Mouse (Mus musculus) embryonic facial prominence, embryonic 10.5 days (tissue): ENCODE measurements around the gene Cmklr1. TPM values are rescaled to one million over a fixed set of nuclear protein-coding genes. Genes with fewer than 3 reads are reported as not detected.
"Not testable (repeated sequence)": the region's sequence is repeated elsewhere in the genome, so short reads cannot be mapped to it uniquely, and the experiment has no call there.

Source experiments
- DNase-seq: peaks from one replicate; pipeline ENCODE4 v3.0.0-alpha.2; 2017; ENCODE audit warnings: low spot score
- H3K27ac ChIP-seq: fragments of 300-500 bp; sonication (generic); replicated peaks from 2 replicates; pipeline ENCODE4 v1.5.1; 2016; ENCODE audit warnings: mild to moderate bottlenecking
- H3K27me3 ChIP-seq: fragments of 300-500 bp; sonication (generic); replicated peaks from 2 replicates; pipeline ENCODE4 v1.6.1; 2016; ENCODE audit warnings: low read depth, mild to moderate bottlenecking; ENCODE audit not compliant: poor library complexity, severe bottlenecking
- H3K36me3 ChIP-seq: fragments of 300-500 bp; sonication (generic); replicated peaks from 2 replicates; pipeline ENCODE4 v1.6.1; 2016; ENCODE audit warnings: mild to moderate bottlenecking, moderate library complexity
- H3K4me1 ChIP-seq: fragments of 300-500 bp; sonication (generic); 2 replicates; pipeline ENCODE4 v1.6.1; 2016
- H3K4me3 ChIP-seq: fragments of 300-500 bp; sonication (generic); 2 replicates; pipeline ENCODE4 v1.5.1; 2016; ENCODE audit warnings: mild to moderate bottlenecking, moderate library complexity
- H3K9me3 ChIP-seq: fragments of 300-500 bp; sonication (generic); 2 replicates; pipeline ENCODE4 v1.6.1; 2016; ENCODE audit warnings: mild to moderate bottlenecking
- WGBS: fragments of 180-500 bp; shearing (Covaris S2); methylation state at CpG from one replicate; pipeline ENCODE4 v1.1.7; 2016; 5-methylcytosine and 5-hydroxymethylcytosine counted together
- polyA plus RNA-seq: library from polyadenylated mRNA; unstranded; fragments of >200 nt; fragmentation: Nextera tagmentation; extraction: Ambion mirVana; gene quantifications from 2 replicates; pipeline ENCODE4 v1.2.1, GENCODE M21; 2016

Cmklr1 gene
- polyA plus RNA-seq, 1 experiment from 2014 or later: 0.69 TPM

DNA sequence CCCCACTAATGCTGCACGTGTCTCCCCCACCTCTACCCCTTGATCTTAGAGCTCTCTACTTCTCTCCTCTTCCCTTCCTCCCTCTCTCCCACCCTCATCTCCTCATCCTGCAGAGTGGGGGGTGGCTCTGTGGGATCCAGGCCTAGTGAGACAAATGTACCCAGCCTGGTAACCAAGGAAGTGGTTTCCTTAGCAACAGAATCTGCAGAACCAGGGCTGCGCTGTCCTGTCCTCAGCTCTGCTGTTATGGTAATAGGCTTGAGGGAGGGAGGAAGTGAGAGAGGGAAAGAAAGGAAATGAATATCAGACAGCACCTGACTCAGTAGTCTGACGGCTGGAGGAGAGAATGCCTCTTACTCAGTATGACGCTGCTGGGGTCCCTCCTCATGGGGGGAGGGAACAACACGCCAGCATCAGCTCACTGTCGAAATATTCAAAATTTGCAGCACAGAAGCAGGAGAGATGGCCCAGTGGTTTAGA is 58.4 kb downstream of the Cmklr1 start:
- WGBS: 17% methylated on average over 6 of the region's 6 CpGs
- H3K4me1 ChIP-seq: peaks cover 59% of the 10 kb centered on the region
- no peaks in the 10 kb centered on the region for H3K36me3 ChIP-seq
- no peaks in the 10 kb centered on the region for H3K27me3 ChIP-seq
- H3K27ac ChIP-seq: peak overlapping the region; percentile 62
- H3K9me3 ChIP-seq: no peaks in the 10 kb centered on the region
- no peak overlapping the region; the same call in 1 of the 2 replicates for H3K4me3 ChIP-seq
- DNase-seq: peak; percentile 34

- peak overlapping the region; percentile 62 for H3K27ac ChIP-seq
- DNase-seq: peak; percentile 36
- peaks cover 65% of the 10 kb centered on the region for H3K4me1 ChIP-seq
- H3K9me3 ChIP-seq: no peaks in the 10 kb centered on the region
- H3K27me3 ChIP-seq: no peaks in the 10 kb centered on the region
- 6% methylated on average over 3 of the region's 3 CpGs for WGBS
- H3K36me3 ChIP-seq: no peaks in the 10 kb centered on the region
- no peak overlapping the region; the same call in 1 of the 2 replicates for H3K4me3 ChIP-seq
Observed at GRCm38 (mm10) chr5:113591166-113591565, 59.1 kb downstream of the Cmklr1 start.

GRCm38 (mm10) chr5:113590010-113590640 is 60.1 kb downstream of the Cmklr1 start:
- Histone ChIP-seq H3K27ac (0 out of 2 replicates have a peak overlapping the region, but pooled peaks have one; percentile 10), H3K4me3 (no peak overlapping the region), H3K36me3 (no peaks in the 10 kb centered on the region), H3K9me3 (no peaks in the 10 kb centered on the region), H3K4me1 (peaks cover 75% of the 10 kb centered on the region), H3K27me3 (no peaks in the 10 kb centered on the region)
- WGBS: 68% methylated on average over 5 of the region's 5 CpGs
- DNase-seq: no peak

GRCm38 (mm10) chr5:113586458-113586849 is 63.8 kb downstream of the Cmklr1 start:
- H3K27me3 ChIP-seq, DNase-seq, H3K4me3 ChIP-seq, H3K36me3 ChIP-seq, H3K9me3 ChIP-seq: not testable (repeated sequence)
- 52% methylated on average over 5 of the region's 5 CpGs for whole genome bisulfite sequencing
- Histone ChIP-seq H3K27ac (peak overlapping the region; percentile 59; the same call in 1 of the 2 replicates), H3K4me1 (peaks cover 71% of the 10 kb centered on the region)

DNA sequence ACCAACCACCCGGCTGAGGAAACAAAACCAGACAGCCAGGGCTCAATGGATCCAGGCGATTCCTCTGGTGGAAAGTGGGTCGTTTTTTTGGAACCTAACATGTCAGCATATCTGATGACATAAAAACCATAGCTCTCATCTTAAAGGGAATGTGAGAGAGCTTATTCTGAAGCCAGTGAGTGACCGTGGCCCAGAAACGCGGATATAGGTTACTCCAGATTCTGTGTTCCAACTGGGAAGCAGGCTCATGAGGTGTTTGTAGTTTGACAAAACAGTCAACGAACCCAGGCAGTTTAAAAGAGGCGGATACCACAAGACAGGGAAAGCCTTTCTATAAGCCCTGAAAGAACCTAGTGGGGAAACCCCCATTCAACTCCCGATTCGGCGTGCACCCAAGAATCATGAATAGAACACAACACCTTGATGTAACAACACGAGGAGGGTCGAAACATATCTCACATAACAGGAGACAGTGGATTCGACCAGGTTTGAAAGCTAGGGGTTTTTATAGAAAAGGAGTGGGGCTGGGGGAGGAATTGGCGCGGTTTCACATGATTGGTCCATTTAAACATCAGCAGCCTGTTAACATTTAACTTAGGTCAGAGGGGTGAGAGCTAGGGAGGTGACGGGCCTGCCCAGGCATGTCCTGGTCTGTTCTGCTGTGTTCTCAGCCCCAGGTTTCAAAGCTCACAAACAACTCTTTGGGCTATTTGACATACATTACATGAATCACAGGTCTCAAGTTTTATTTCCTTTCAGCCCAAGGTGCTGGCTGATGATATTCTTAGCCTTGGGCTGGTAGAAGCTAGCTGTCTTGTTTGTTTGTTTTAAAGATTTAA is 64.4 kb downstream of the Cmklr1 start:
- peak overlapping the region; percentile 74; the same call in 1 of the 2 replicates for H3K27ac ChIP-seq
- WGBS: 73% methylated on average over 17 of the region's 17 CpGs

DNA sequence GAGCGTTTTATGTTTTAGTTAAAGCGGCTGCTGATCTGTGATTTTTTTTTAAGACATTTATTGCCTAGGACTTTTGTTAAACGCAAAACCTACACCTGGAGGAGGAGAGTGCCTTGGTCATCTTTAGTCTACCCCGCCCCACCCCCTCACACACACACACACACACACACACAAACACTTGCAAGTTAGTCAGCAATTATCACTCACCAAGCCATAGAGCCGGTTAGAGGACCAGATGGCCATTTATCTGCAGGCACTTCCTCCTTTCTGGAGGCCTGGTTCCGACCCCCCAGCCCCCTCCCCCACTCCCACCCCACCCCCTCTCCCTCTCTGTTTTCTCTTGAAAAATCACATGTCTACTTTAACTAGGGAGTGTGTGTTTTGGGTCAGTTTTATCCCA is 65.8 kb downstream of the Cmklr1 start:
- Histone ChIP-seq H3K4me3 (no peak overlapping the region), H3K36me3 (no peaks in the 10 kb centered on the region), H3K9me3 (no peaks in the 10 kb centered on the region), H3K27me3 (no peaks in the 10 kb centered on the region), H3K4me1 (peaks cover 54% of the 10 kb centered on the region), H3K27ac (peak overlapping the region; percentile 74)
- WGBS: 39% methylated on average over 6 of the region's 6 CpGs
- peak; percentile 60 for DNase-seq

More for the DNA sequence above, 64.4 kb downstream of the Cmklr1 start:
- not testable (repeated sequence) for H3K9me3 ChIP-seq, H3K36me3 ChIP-seq, DNase-seq, H3K4me3 ChIP-seq, H3K27me3 ChIP-seq
- H3K4me1 ChIP-seq: peaks cover 64% of the 10 kb centered on the region

DNA sequence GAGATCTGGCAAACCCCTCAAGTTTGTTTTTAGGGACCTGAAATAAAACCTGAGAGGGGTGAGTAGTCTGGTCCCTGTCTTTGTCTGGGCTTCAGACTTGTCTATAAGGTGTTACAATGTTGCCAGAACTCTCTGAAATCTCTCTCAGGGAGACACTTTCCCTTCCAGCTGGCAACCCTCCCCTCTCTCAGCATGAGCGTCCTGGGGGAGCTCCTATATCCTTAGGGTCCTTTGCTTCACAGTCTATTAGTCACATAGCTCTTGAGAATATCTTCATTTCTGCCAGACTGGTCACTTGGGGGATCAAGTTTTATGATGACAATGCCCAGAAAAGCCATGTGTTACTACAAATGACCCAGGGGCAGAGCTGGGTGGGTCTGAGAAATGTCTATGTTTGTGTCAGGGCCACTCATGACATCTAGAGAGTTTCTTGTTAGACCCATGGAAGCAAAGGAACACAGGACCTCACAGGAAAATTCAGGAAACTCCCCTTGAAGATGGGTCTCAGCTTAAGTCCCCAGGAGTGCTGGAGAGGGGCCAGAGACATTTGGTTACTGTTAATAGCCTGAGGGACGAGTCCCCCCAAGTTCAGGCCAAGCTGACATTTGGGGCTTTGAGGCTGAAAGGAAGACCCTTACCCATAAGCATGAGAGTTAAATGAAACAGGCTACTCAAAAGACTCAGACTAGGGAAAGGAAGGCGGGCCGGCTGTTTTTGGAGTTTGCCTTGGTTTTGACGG is 66.6 kb downstream of the Cmklr1 start:
- DNase-seq: no peak
- Histone ChIP-seq H3K27me3 (no peaks in the 10 kb centered on the region), H3K4me1 (peaks cover 46% of the 10 kb centered on the region), H3K27ac (no peak overlapping the region), H3K9me3 (no peaks in the 10 kb centered on the region), H3K36me3 (no peaks in the 10 kb centered on the region), H3K4me3 (no peak overlapping the region)
- WGBS: 65% methylated on average over 5 of the region's 5 CpGs

DNA sequence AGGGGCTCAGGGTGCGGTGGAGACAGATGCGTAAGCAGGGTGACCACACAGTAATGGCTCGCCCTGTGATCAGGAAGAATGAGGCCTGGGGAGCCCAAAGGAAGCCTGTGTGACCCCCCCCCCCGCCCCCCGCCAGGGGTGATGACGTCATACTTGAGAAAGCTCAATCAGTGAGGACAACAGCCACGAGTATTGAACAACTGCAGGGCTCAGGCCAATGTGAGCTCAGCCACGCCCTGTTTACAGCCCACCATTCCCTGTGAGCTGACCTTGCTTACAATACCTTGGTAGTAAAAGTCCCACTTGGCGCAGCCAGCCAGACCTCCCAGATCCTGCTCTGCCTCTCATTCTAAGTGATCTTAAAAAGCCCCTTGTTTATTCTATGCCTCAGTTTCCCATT is 69.4 kb downstream of the Cmklr1 start:
- Histone ChIP-seq H3K36me3 (no peaks in the 10 kb centered on the region), H3K4me1 (peaks cover 35% of the 10 kb centered on the region), H3K27ac (no peak overlapping the region), H3K27me3 (no peaks in the 10 kb centered on the region), H3K4me3 (no peak overlapping the region), H3K9me3 (no peaks in the 10 kb centered on the region)
- DNase-seq: no peak
- WGBS: 60% methylated on average over 9 of the region's 9 CpGs

GRCm38 (mm10) chr5:113580248-113580647 is 70.0 kb downstream of the Cmklr1 start:
- H3K4me1 ChIP-seq: peaks cover 30% of the 10 kb centered on the region
- WGBS: 49% methylated on average over 8 of the region's 8 CpGs
- peak; percentile 53 for DNase-seq
- no peaks in the 10 kb centered on the region for H3K9me3 ChIP-seq
- H3K27ac ChIP-seq: no peak overlapping the region
- H3K4me3 ChIP-seq: no peak overlapping the region
- no peaks in the 10 kb centered on the region for H3K27me3 ChIP-seq
- no peaks in the 10 kb centered on the region for H3K36me3 ChIP-seq

DNA sequence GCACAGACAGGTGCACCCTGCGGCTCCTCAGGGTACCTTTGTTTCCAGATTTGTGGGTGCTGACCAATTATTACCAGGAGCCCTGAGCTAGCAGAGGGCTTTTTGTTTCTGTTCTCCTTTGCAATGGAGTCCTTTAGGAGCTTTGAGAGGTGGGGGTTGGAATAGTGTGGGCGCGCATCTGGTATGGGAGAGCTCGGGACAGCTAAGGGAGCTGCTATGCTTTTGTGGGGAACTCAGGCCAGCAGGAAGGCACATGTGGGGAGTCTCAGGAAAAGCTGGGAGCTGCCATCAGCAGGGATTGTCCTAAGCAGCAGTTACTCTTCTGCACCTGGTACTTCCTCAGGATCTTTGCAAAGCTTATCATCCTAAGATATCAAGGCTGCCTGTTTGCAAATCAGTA is 71.1 kb downstream of the Cmklr1 start:
- Histone ChIP-seq H3K4me1 (peaks cover 19% of the 10 kb centered on the region), H3K4me3 (no peak overlapping the region), H3K36me3 (no peaks in the 10 kb centered on the region), H3K27ac (no peak overlapping the region), H3K27me3 (no peaks in the 10 kb centered on the region), H3K9me3 (no peaks in the 10 kb centered on the region)
- DNase-seq: no peak
- 87% methylated on average over 4 of the region's 4 CpGs for WGBS

DNA sequence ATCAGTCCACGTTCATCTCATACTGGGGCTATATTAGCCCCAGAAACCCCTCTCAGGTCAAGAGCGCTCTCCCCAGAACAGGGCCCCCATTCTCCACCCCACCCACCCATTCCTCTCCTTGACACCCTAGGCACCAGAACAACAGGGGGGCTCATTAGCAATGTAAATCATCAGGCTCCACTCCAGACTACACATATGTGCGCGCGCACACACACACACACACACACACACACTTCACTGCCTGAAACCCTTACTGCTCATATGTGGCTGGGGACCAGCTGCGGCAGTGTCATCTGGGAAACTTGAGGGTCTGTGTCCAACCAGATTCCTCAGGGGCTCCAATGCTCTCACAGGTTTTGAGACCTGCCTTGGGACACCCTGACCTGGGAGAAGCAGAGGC is 71.8 kb downstream of the Cmklr1 start:
- H3K27ac ChIP-seq: no peak overlapping the region
- H3K36me3 ChIP-seq: no peaks in the 10 kb centered on the region
- H3K4me3 ChIP-seq: no peak overlapping the region
- peaks cover 12% of the 10 kb centered on the region for H3K4me1 ChIP-seq
- 92% methylated on average over 6 of the region's 6 CpGs for WGBS
- H3K9me3 ChIP-seq: no peaks in the 10 kb centered on the region
- no peaks in the 10 kb centered on the region for H3K27me3 ChIP-seq
- DNase-seq: no peak

- DNase-seq: no peak
- Histone ChIP-seq H3K4me3 (peak overlapping the region; percentile 21; the same call in 1 of the 2 replicates), H3K9me3 (no peaks in the 10 kb centered on the region), H3K27ac (no peak overlapping the region), H3K27me3 (no peaks in the 10 kb centered on the region), H3K4me1 (peaks cover 11% of the 10 kb centered on the region), H3K36me3 (no peaks in the 10 kb centered on the region)
- WGBS: 78% methylated on average over 7 of the region's 7 CpGs
Observed at GRCm38 (mm10) chr5:113577555-113577954, 72.7 kb downstream of the Cmklr1 start.
